Comparison of ENCODE assay signal across 8 mouse cellular contexts in the genomic region with DNA sequence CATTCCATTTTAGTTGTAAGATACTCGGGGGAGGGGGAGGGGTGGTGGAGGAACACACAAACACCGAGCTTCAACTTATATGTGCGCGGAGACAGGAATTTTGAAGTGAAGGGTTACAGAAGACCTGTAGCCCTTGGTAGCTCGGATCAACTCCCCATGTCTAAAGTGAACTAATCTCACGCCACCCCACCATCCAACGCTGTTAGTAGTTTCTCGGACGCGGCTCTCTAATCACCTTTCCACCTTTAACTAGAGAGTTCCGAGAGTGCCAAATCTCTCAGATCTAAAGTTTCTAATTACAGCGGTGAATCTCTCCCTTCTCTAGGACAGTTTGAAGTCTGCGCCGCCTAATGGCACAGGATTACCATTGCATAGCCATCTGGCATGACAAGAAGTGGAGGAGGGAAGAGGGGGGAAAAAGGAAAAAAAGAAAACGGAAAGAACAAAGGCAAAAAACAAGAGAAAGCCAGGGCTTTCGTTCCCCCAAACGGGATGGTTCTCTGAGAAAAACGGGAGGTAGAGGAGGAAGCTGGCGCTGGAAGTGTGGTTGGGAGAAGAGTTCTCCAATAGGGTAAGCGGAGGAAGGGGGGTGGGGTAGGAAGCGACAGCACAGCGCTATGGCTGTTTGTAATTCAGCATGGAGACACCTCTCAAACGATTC. TPM values are rescaled to one million over a fixed set of nuclear protein-coding genes. Genes with fewer than 3 reads are reported as not detected.
DNase-seq lines count a peak whose midpoint lies in the region; ATAC-seq and TF ChIP-seq lines count a peak whose summit lies in the region.

No protein-coding gene starts in this region.

- H3K9me3 ChIP-seq in embryonic facial prominence, embryonic 14.5 days (ENCODE audit: control insufficient read depth, low read length), result no peaks in the 10 kb centered on the region
- no peaks in the 10 kb centered on the region for H3K9me3 ChIP-seq in heart, embryonic 12.5 days (replicated peaks)
- no peaks in the 10 kb centered on the region for H3K9me3 ChIP-seq in kidney, postnatal 0 days (replicated peaks; ENCODE audit: low read length)
- no peaks in the 10 kb centered on the region for H3K9me3 ChIP-seq in stomach, postnatal 0 days (ENCODE audit: control insufficient read depth, low read length)

- no peak overlapping the region for H3K27ac ChIP-seq in bone marrow, adult 2 months (ENCODE audit: control insufficient read depth, insufficient read depth, low read depth, low read length, poor library complexity)
- peak overlapping the region; percentile 75 for H3K27ac ChIP-seq in embryonic facial prominence, embryonic 14.5 days (replicated peaks; ENCODE audit: low read depth, low read length)
- peak overlapping the region; percentile 56 for H3K27ac ChIP-seq in heart, embryonic 12.5 days (ENCODE audit: poor library complexity, severe bottlenecking)
- peak overlapping the region; percentile 77 for H3K27ac ChIP-seq in kidney, postnatal 0 days
- H3K27ac ChIP-seq in liver, adult 2 months (replicated peaks; ENCODE audit: insufficient read depth, low read depth, low read length), result peak overlapping the region; percentile 75
- peak overlapping the region; percentile 76 for H3K27ac ChIP-seq in stomach, postnatal 0 days (replicated peaks)

- TF ChIP-seq CTCF in bone marrow, adult 2 months (IDR thresholded peaks at IDR 0.05; ENCODE audit: control insufficient read depth, insufficient read depth, low read length), result 0 out of 2 replicates have a peak, but pooled peaks have one; percentile 12
- peak; percentile 59; the same call in 1 of the 2 replicates for TF ChIP-seq CTCF in kidney, postnatal 0 days (IDR thresholded peaks at IDR 0.05; ENCODE audit: low read depth)
- TF ChIP-seq CTCF in liver, adult 2 months (IDR thresholded peaks at IDR 0.05; ENCODE audit: low read depth, low read length), result peak; percentile 16; the same call in 1 of the 2 replicates
- peak; percentile 69 for TF ChIP-seq CTCF in stomach, postnatal 0 days (IDR thresholded peaks at IDR 0.05; ENCODE audit: low read depth)

- peak overlapping the region; percentile 58 for H3K9ac ChIP-seq in embryonic facial prominence, embryonic 14.5 days (ENCODE audit: low read depth, low read length)
- H3K9ac ChIP-seq in heart, embryonic 12.5 days, result peak overlapping the region; percentile 36; the same call in 1 of the 2 replicates
- H3K9ac ChIP-seq in kidney, postnatal 0 days (ENCODE audit: low read depth, low read length), result peak overlapping the region; percentile 41
- peak overlapping the region; percentile 75 for H3K9ac ChIP-seq in liver, adult 2 months (ENCODE audit: low read depth, low read length)
- peak overlapping the region; percentile 48 for H3K9ac ChIP-seq in stomach, postnatal 0 days (ENCODE audit: low read length)

- no peaks in the 10 kb centered on the region for H3K4me1 ChIP-seq in bone marrow, adult 2 months (ENCODE audit: control insufficient read depth, insufficient read depth, low read length)
- H3K4me1 ChIP-seq in embryonic facial prominence, embryonic 14.5 days (ENCODE audit: control insufficient read depth, insufficient read depth, low read length), result no peaks in the 10 kb centered on the region
- no peaks in the 10 kb centered on the region for H3K4me1 ChIP-seq in heart, embryonic 12.5 days (replicated peaks)
- no peaks in the 10 kb centered on the region for H3K4me1 ChIP-seq in kidney, postnatal 0 days (replicated peaks; ENCODE audit: insufficient read depth, low read length)
- no peaks in the 10 kb centered on the region for H3K4me1 ChIP-seq in liver, adult 2 months (ENCODE audit: control insufficient read depth, insufficient read depth, low read length)
- no peaks in the 10 kb centered on the region for H3K4me1 ChIP-seq in stomach, postnatal 0 days (replicated peaks; ENCODE audit: control insufficient read depth, insufficient read depth)

- WGBS in bone marrow, adult 2 months, result 13% methylated on average over 23 of the region's 23 CpGs
- 22% methylated on average over 23 of the region's 23 CpGs for WGBS in embryonic facial prominence, embryonic 14.5 days
- WGBS in heart, embryonic 12.5 days, result 18% methylated on average over 23 of the region's 23 CpGs
- 30% methylated on average over 23 of the region's 23 CpGs for WGBS in kidney, postnatal 0 days
- under 1% methylated on average over 23 of the region's 23 CpGs for WGBS in liver, adult 2 months
- 14% methylated on average over 23 of the region's 23 CpGs for WGBS in stomach, postnatal 0 days

- TF ChIP-seq POLR2A in bone marrow, adult 2 months (IDR thresholded peaks at IDR 0.05; ENCODE audit: borderline replicate concordance, control insufficient read depth, low read depth, low read length), result no peak
- TF ChIP-seq POLR2A in liver, adult 2 months (IDR thresholded peaks at IDR 0.05; ENCODE audit: extremely low read depth, insufficient read depth, low read length), result no peak
- no peak for TF ChIP-seq POLR2A in myocyte (IDR thresholded peaks at IDR 0.05; ENCODE audit: insufficient read length, low read depth)

- H3K36me3 ChIP-seq in embryonic facial prominence, embryonic 14.5 days (ENCODE audit: control insufficient read depth, insufficient read depth, low read length), result no peaks in the 10 kb centered on the region
- no peaks in the 10 kb centered on the region for H3K36me3 ChIP-seq in heart, embryonic 12.5 days
- no peaks in the 10 kb centered on the region for H3K36me3 ChIP-seq in kidney, postnatal 0 days (ENCODE audit: insufficient read depth, low read length)
- no peaks in the 10 kb centered on the region; the same call in 1 of the 2 replicates for H3K36me3 ChIP-seq in liver, adult 2 months (ENCODE audit: control insufficient read depth, insufficient read depth, low read length)
- H3K36me3 ChIP-seq in myocyte (ENCODE audit: control insufficient read depth, insufficient read depth), result no peaks in the 10 kb centered on the region
- H3K36me3 ChIP-seq in stomach, postnatal 0 days (ENCODE audit: control insufficient read depth, insufficient read depth, low read length), result no peaks in the 10 kb centered on the region

- H3K27me3 ChIP-seq in embryonic facial prominence, embryonic 14.5 days (replicated peaks; ENCODE audit: control insufficient read depth, insufficient read depth, low read length), result no peaks in the 10 kb centered on the region
- H3K27me3 ChIP-seq in heart, embryonic 12.5 days (replicated peaks), result no peaks in the 10 kb centered on the region
- H3K27me3 ChIP-seq in kidney, postnatal 0 days (ENCODE audit: insufficient read depth, low read length), result no peaks in the 10 kb centered on the region
- H3K27me3 ChIP-seq in liver, adult 2 months (ENCODE audit: control insufficient read depth, insufficient read depth, low read length), result no peaks in the 10 kb centered on the region
- no peaks in the 10 kb centered on the region for H3K27me3 ChIP-seq in myocyte (ENCODE audit: control insufficient read depth, insufficient read depth, insufficient read length)
- H3K27me3 ChIP-seq in stomach, postnatal 0 days (ENCODE audit: control insufficient read depth, insufficient read depth, low read length), result no peaks in the 10 kb centered on the region

- peak; percentile 77 for ATAC-seq in embryonic facial prominence, embryonic 14.5 days (ENCODE audit: low read depth)
- ATAC-seq in heart, embryonic 12.5 days (ENCODE audit: insufficient number of reproducible peaks, low FRiP score), result peak; percentile 83
- peak; percentile 78 for ATAC-seq in kidney, postnatal 0 days (replicated peaks; ENCODE audit: low FRiP score, low read depth)
- ATAC-seq in stomach, postnatal 0 days (ENCODE audit: low FRiP score, low TSS enrichment), result peak; percentile 76

- no peak overlapping the region for H3ac ChIP-seq in myocyte (ENCODE audit: control insufficient read depth, insufficient read length)

- TF ChIP-seq EP300 in stomach, postnatal 0 days (optimal IDR thresholded peaks at IDR 0.05), result no peak

- H3K79me2 ChIP-seq in liver, adult 2 months (ENCODE audit: control insufficient read depth, insufficient read depth, low read length), result no peaks in the 10 kb centered on the region
- H3K79me2 ChIP-seq in myocyte (ENCODE audit: control insufficient read depth, insufficient read depth), result no peaks in the 10 kb centered on the region

- peak; percentile 80 for DNase-seq in CD4-positive, CD25-positive, alpha-beta regulatory T cell, adult 2 months (ENCODE audit: low read depth, low spot score)
- DNase-seq in embryonic facial prominence, embryonic 14.5 days (ENCODE audit: low spot score), result peak; percentile 84
- DNase-seq in kidney, postnatal 0 days (ENCODE audit: low spot score), result peak; percentile 74
- peak; percentile 76 for DNase-seq in liver, adult 2 months (ENCODE audit: extremely low read depth, low read depth, low spot score)
- DNase-seq in stomach, postnatal 0 days (ENCODE audit: low spot score), result peak; percentile 45

- peak overlapping the region; percentile 83 for H3K4me3 ChIP-seq in bone marrow, adult 2 months (replicated peaks; ENCODE audit: control insufficient read depth, low read depth, low read length)
- peak overlapping the region; percentile 51 for H3K4me3 ChIP-seq in embryonic facial prominence, embryonic 14.5 days (ENCODE audit: low read depth, low read length)
- H3K4me3 ChIP-seq in heart, embryonic 12.5 days, result peak overlapping the region; percentile 58
- H3K4me3 ChIP-seq in kidney, postnatal 0 days (replicated peaks; ENCODE audit: low read depth, low read length), result peak overlapping the region; percentile 45
- peak overlapping the region; percentile 57 for H3K4me3 ChIP-seq in liver, adult 2 months (ENCODE audit: insufficient read depth, low read depth, low read length)
- H3K4me3 ChIP-seq in myocyte, result peak overlapping the region; percentile 50
- peak overlapping the region; percentile 48 for H3K4me3 ChIP-seq in stomach, postnatal 0 days (ENCODE audit: low read depth, low read length)

- peak overlapping the region; percentile 55 for H3K4me2 ChIP-seq in embryonic facial prominence, embryonic 14.5 days (ENCODE audit: low read depth, low read length)
- peak overlapping the region; percentile 61 for H3K4me2 ChIP-seq in heart, embryonic 12.5 days
- H3K4me2 ChIP-seq in kidney, postnatal 0 days (ENCODE audit: low read length), result peak overlapping the region; percentile 59
- H3K4me2 ChIP-seq in myocyte (ENCODE audit: low read depth), result peak overlapping the region; percentile 72
- H3K4me2 ChIP-seq in stomach, postnatal 0 days (replicated peaks; ENCODE audit: low read depth), result peak overlapping the region; percentile 53

TF ChIP-seq in myocyte, 11 proteins besides CTCF, POLR2A, EP300 and RAD21 (continues in another document):
- no peak for TF ChIP-seq TCF12 (IDR thresholded peaks at IDR 0.05; ENCODE audit: insufficient read depth, poor library complexity, severe bottlenecking)

RNA-seq across cellular contexts. Expression of gene Hmgn5, which starts 0.7 kb away (rescaled TPM):
- polyA plus RNA-seq in bone marrow, adult 2 months (2011; ENCODE audit: insufficient read depth, insufficient read length, low replicate concordance, missing spikeins), result 34.1 and 46.8 TPM in 2 replicates
- 20.6 and 22.1 TPM in 2 replicates for polyA plus RNA-seq in embryonic facial prominence, embryonic 14.5 days (2014; fragmentation: Nextera tagmentation; extraction: Ambion mirVana)
- 22.3 and 22.4 TPM in 2 replicates for polyA plus RNA-seq in heart, embryonic 12.5 days (2016; fragmentation: Nextera tagmentation; extraction: Ambion mirVana)
- 21.9 and 23.0 TPM in 2 replicates for polyA plus RNA-seq in kidney, postnatal 0 days (2015; fragmentation: Nextera tagmentation; extraction: Ambion mirVana)
- total RNA-seq in liver, adult 2 months (2014; rRNA removed), result 3.6 and 4.5 TPM in 2 replicates
- polyA plus RNA-seq in liver, adult 2 months (2012; rRNA removed), result 0.64 and 0.85 TPM in 2 replicates
- polyA plus RNA-seq in myocyte (2012; fragmentation: generic; extraction: Trizol), result 3.2 TPM
- 12.6 and 15.7 TPM in 2 replicates for polyA plus RNA-seq in stomach, postnatal 0 days (2015; fragmentation: Nextera tagmentation; extraction: Ambion mirVana)

Comparison
In these comparisons a context has a peak if more than half of its experiments do, and no peak if none do; other contexts are left out.
1. CTCF ChIP-seq: peak in every context shown above with its lines; median percentile 69 in stomach, postnatal 0 days; 59 in kidney, postnatal 0 days; 16 in liver, adult 2 months; 12 in bone marrow, adult 2 months.